Comparison of ENCODE assay signal across 12 mouse cellular contexts in genomic region chr11:80171884-80172283, GRCm38 (mm10). TPM values are rescaled to one million over a fixed set of nuclear protein-coding genes. Genes with fewer than 3 reads are reported as not detected.
DNase-seq lines count a peak whose midpoint lies in the region; TF ChIP-seq lines count a peak whose summit lies in the region.
"Had no signal": no experiment of that assay in that cellular context is flagged by ENCODE, and none has a peak within 500 bp of the region (broad histone marks: within the 10 kb centered on the region; RNA-seq: fewer than 3 reads in every experiment).

No protein-coding gene starts in this region.

- H3K79me2 ChIP-seq in liver, adult 2 months (ENCODE audit: control insufficient read depth, insufficient read depth, low read length), result no peaks in the 10 kb centered on the region

- H3K9ac ChIP-seq in liver, adult 2 months (ENCODE audit: low read depth, low read length), result peak overlapping the region; percentile 62
- H3K9ac ChIP-seq: lung, embryonic 15.5 days; midbrain, embryonic 13.5 days had no signal

- H3K4me1 ChIP-seq in liver, adult 2 months (ENCODE audit: control insufficient read depth, insufficient read depth, low read length), result peaks cover 43% of the 10 kb centered on the region
- H3K4me1 ChIP-seq: lung, embryonic 15.5 days; midbrain, embryonic 13.5 days had no signal

- peaks cover 36% of the 10 kb centered on the region for H3K36me3 ChIP-seq in liver, adult 2 months (ENCODE audit: control insufficient read depth, insufficient read depth, low read length)
- H3K36me3 ChIP-seq: lung, embryonic 15.5 days; midbrain, embryonic 13.5 days had no signal

- no peak for TF ChIP-seq POLR2A in liver, adult 2 months (IDR thresholded peaks at IDR 0.05; ENCODE audit: extremely low read depth, insufficient read depth, low read length)

- DNase-seq in gastrocnemius, adult 18-20 months (ENCODE audit: low spot score), result peak; percentile 36
- no peak for DNase-seq in gastrocnemius, postnatal 4 days (ENCODE audit: low spot score in 2 of 2)
- peak; percentile 49 for DNase-seq in 3T3-L1 (ENCODE audit: low read depth, low spot score)
- DNase-seq in adrenal gland, postnatal 25 days, result peak; percentile 70
- DNase-seq in liver, adult 2 months (ENCODE audit: extremely low read depth, low read depth, low spot score), result peak; percentile 100
- DNase-seq in Muller cell, postnatal 12 days (ENCODE audit: inconsistent ontology term), result no peak
- no peak for DNase-seq in lung, adult 18-20 months
- no peak for DNase-seq in ovary, postnatal 36 days (ENCODE audit: low spot score)
- DNase-seq: right cerebral cortex, postnatal 25 days had no signal

- 8% methylated on average over 4 of the region's 4 CpGs for WGBS in liver, adult 2 months

- H3K27ac ChIP-seq in liver, adult 2 months (replicated peaks; ENCODE audit: insufficient read depth, low read depth, low read length), result peak overlapping the region; percentile 92
- H3K27ac ChIP-seq: lung, embryonic 15.5 days; midbrain, embryonic 13.5 days had no signal

- no peak overlapping the region for H3K4me3 ChIP-seq in liver, adult 2 months (ENCODE audit: insufficient read depth, low read depth, low read length)
- H3K4me3 ChIP-seq: erythroblast, embryonic 14.5 days; lung, embryonic 15.5 days; midbrain, embryonic 13.5 days had no signal

- TF ChIP-seq CTCF in liver, adult 2 months (IDR thresholded peaks at IDR 0.05; ENCODE audit: low read depth, low read length), result no peak

- H3K27me3 ChIP-seq in liver, adult 2 months (ENCODE audit: control insufficient read depth, insufficient read depth, low read length), result no peaks in the 10 kb centered on the region
- H3K27me3 ChIP-seq: lung, embryonic 15.5 days; midbrain, embryonic 13.5 days had no signal

RNA-seq across cellular contexts. Expression of gene Rnf135, which starts 11.8 kb away (rescaled TPM):
- total RNA-seq in gastrocnemius, adult 18-20 months (2021), result 1 to 10 TPM; 1.6 to 1.7 TPM
- 1 to 10 TPM; 6.0 to 7.8 TPM for total RNA-seq in gastrocnemius, postnatal 4 days (2021)
- total RNA-seq in adrenal gland, postnatal 25 days (2021), result 14.3 and 21.7 TPM in 2 replicates
- 6.1 and 6.6 TPM in 2 replicates for total RNA-seq in liver, adult 2 months (2014; rRNA removed)
- 9.4 and 11.0 TPM in 2 replicates for polyA plus RNA-seq in liver, adult 2 months (2012; rRNA removed)

RNA-seq across cellular contexts. Expression of gene Adap2, which starts 18.0 kb away (rescaled TPM):
- total RNA-seq in gastrocnemius, adult 18-20 months (2021), result 1 to 10 TPM; 2.7 to 3.6 TPM
- total RNA-seq in gastrocnemius, postnatal 4 days (2021), result 1 to 10 TPM; 4.6 to 6.2 TPM
- total RNA-seq in adrenal gland, postnatal 25 days (2021), result 11.9 and 16.3 TPM in 2 replicates
- 32.1 and 33.4 TPM in 2 replicates for total RNA-seq in liver, adult 2 months (2014; rRNA removed)
- 23.6 and 27.3 TPM in 2 replicates for polyA plus RNA-seq in liver, adult 2 months (2012; rRNA removed)
- polyA plus RNA-seq: erythroblast, embryonic 14.5 days had no signal

RNA-seq across cellular contexts. Expression of gene Tefm, which starts 29.9 kb away (rescaled TPM):
- 10 to 100 TPM; 19.2 to 20.5 TPM for total RNA-seq in gastrocnemius, adult 18-20 months (2021)
- total RNA-seq in gastrocnemius, postnatal 4 days (2021), result 10 to 100 TPM; 18.2 to 19.7 TPM
- total RNA-seq in adrenal gland, postnatal 25 days (2021), result 20.5 and 26.8 TPM in 2 replicates
- total RNA-seq in liver, adult 2 months (2014; rRNA removed), result 20.5 and 21.6 TPM in 2 replicates
- polyA plus RNA-seq in liver, adult 2 months (2012; rRNA removed), result 5.0 and 5.3 TPM in 2 replicates
- polyA plus RNA-seq: erythroblast, embryonic 14.5 days had no signal

RNA-seq across cellular contexts. Expression of gene Rhot1, which starts 36.9 kb away (rescaled TPM):
- 10 to 100 TPM; 39.7 to 40.2 TPM for total RNA-seq in gastrocnemius, adult 18-20 months (2021)
- total RNA-seq in gastrocnemius, postnatal 4 days (2021), result 10 to 100 TPM; 54.6 to 55.2 TPM
- 85.9 and 92.5 TPM in 2 replicates for total RNA-seq in adrenal gland, postnatal 25 days (2021)
- 32.1 and 37.1 TPM in 2 replicates for total RNA-seq in liver, adult 2 months (2014; rRNA removed)
- polyA plus RNA-seq in liver, adult 2 months (2012; rRNA removed), result 8.4 and 8.9 TPM in 2 replicates

Comparison
In these comparisons a context has a peak if more than half of its experiments do, and no peak if none do; other contexts are left out.
1. DNase-seq: peak in gastrocnemius, adult 18-20 months (single experiment), 3T3-L1 (single experiment), adrenal gland, postnatal 25 days (single experiment) and liver, adult 2 months (single experiment); none in gastrocnemius, postnatal 4 days (0 of 2), Muller cell, postnatal 12 days (single experiment), lung, adult 18-20 months (0 of 2) and ovary, postnatal 36 days (single experiment).